In the genomic region with DNA sequence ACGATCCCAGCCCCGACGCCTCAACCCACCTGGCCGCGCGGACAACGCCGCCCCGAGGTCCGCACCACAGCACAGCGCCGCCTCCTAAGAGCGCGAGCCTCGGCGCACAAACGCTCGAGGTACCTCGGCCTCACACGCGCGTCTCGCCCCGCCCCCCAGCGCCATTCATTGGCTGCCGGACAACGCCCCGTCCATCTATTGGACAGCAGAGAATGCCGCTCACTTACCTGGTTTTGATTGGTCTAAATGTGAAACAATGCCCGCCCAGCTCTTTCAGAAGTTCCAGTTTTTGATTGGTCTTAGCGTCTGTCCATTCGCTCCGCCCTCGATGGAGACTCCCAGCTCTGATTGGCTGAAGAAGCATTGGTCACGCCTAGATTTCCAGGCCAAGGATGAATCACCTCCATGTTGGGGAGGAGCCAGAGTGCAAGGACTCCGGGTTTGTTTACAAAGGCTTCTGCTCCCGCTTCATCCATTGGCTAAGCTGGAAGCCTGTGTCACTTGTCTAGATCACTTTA, we compare ENCODE assay signal across 8 mouse cellular contexts. TPM values are rescaled to one million over a fixed set of nuclear protein-coding genes. Genes with fewer than 3 reads are reported as not detected.
A peak's percentile ranks its signal among the peaks of the same experiment; 100 is the strongest.
DNase-seq lines count a peak whose midpoint lies in the region; ATAC-seq lines count a peak whose summit lies in the region.

Paip2b (minus strand) TSS at position 136 of the 518 bp plus-strand sequence.

- peak within 1 kb of the TSS; percentile 88 for H3K9ac ChIP-seq in heart, embryonic 13.5 days
- peak within 1 kb of the TSS; percentile 76 for H3K9ac ChIP-seq in liver, embryonic 12.5 days
- peak within 1 kb of the TSS; percentile 53 for H3K9ac ChIP-seq in stomach, embryonic 15.5 days

- ATAC-seq in heart, embryonic 13.5 days (ENCODE audit: extremely low read depth, insufficient number of reproducible peaks, low FRiP score, low TSS enrichment), result peak; percentile 99
- peak; percentile 98 for ATAC-seq in liver, embryonic 12.5 days
- peak; percentile 99 for ATAC-seq in stomach, embryonic 15.5 days (ENCODE audit: insufficient read depth, low FRiP score, low read depth)

- H3K9me3 ChIP-seq in heart, embryonic 13.5 days, result no peaks in the 10 kb centered on the region
- H3K9me3 ChIP-seq in liver, embryonic 12.5 days (replicated peaks), result no peaks in the 10 kb centered on the region
- H3K9me3 ChIP-seq in stomach, embryonic 15.5 days, result no peaks in the 10 kb centered on the region

- no peaks in the 10 kb centered on the region for H3K27me3 ChIP-seq in heart, embryonic 13.5 days (replicated peaks)
- H3K27me3 ChIP-seq in liver, embryonic 12.5 days (replicated peaks), result no peaks in the 10 kb centered on the region
- no peaks in the 10 kb centered on the region for H3K27me3 ChIP-seq in stomach, embryonic 15.5 days (replicated peaks)

- WGBS in heart, embryonic 13.5 days, result under 1% methylated on average over 37 of the region's 37 CpGs
- 1% methylated on average over 37 of the region's 37 CpGs for WGBS in liver, embryonic 12.5 days (ENCODE audit: insufficient replicate concordance)
- WGBS in stomach, embryonic 15.5 days, result 0% methylated on average over 37 of the region's 37 CpGs

- peak within 1 kb of the TSS; percentile 71 for H3K4me3 ChIP-seq in brown adipose tissue, adult 24 weeks (ENCODE audit: insufficient read depth, low read depth, low read length)
- H3K4me3 ChIP-seq in heart, embryonic 13.5 days, result peak within 1 kb of the TSS; percentile 68
- H3K4me3 ChIP-seq in liver, embryonic 12.5 days, result peak within 1 kb of the TSS; percentile 68
- peak within 1 kb of the TSS; percentile 71 for H3K4me3 ChIP-seq in stomach, embryonic 15.5 days (replicated peaks)

- DNase-seq in CD4-positive, CD25-positive, alpha-beta regulatory T cell, adult 2 months (ENCODE audit: low read depth, low spot score), result peak; percentile 99
- peak; percentile 98 for DNase-seq in fat pad, adult 2 months (ENCODE audit: extremely low read depth, low read depth, low spot score)
- DNase-seq in kidney, postnatal 10 days, result peak; percentile 99
- peak; percentile 98 to 99 for DNase-seq in natural killer cell, adult 2 months (ENCODE audit: low spot score in 2 of 2)

- peaks cover 8% of the 10 kb centered on the region for H3K36me3 ChIP-seq in heart, embryonic 13.5 days
- H3K36me3 ChIP-seq in liver, embryonic 12.5 days, result no peaks in the 10 kb centered on the region
- H3K36me3 ChIP-seq in stomach, embryonic 15.5 days, result no peaks in the 10 kb centered on the region

- peak within 1 kb of the TSS; percentile 3; the same call in 1 of the 2 replicates for H3K27ac ChIP-seq in brown adipose tissue, adult 24 weeks (replicated peaks; ENCODE audit: low read depth, low read length)
- peak within 1 kb of the TSS; percentile 83 for H3K27ac ChIP-seq in heart, embryonic 13.5 days (replicated peaks)
- peak within 1 kb of the TSS; percentile 71 for H3K27ac ChIP-seq in liver, embryonic 12.5 days
- H3K27ac ChIP-seq in stomach, embryonic 15.5 days, result peak within 1 kb of the TSS; percentile 82

- peak within 1 kb of the TSS; percentile 81 for H3K4me2 ChIP-seq in heart, embryonic 13.5 days
- peak within 1 kb of the TSS; percentile 92 for H3K4me2 ChIP-seq in liver, embryonic 12.5 days
- peak within 1 kb of the TSS; percentile 62 for H3K4me2 ChIP-seq in stomach, embryonic 15.5 days

- no peaks in the 10 kb centered on the region for H3K4me1 ChIP-seq in brown adipose tissue, adult 24 weeks (ENCODE audit: control insufficient read depth, insufficient read depth, insufficient read length, low read length)
- H3K4me1 ChIP-seq in heart, embryonic 13.5 days, result peaks cover 12% of the 10 kb centered on the region
- H3K4me1 ChIP-seq in liver, embryonic 12.5 days, result peaks cover 19% of the 10 kb centered on the region
- H3K4me1 ChIP-seq in stomach, embryonic 15.5 days, result no peaks in the 10 kb centered on the region

RNA-seq across cellular contexts. Expression of gene Paip2b, which starts in this region (rescaled TPM):
- 15.6 and 17.2 TPM in 2 replicates for polyA plus RNA-seq in brown adipose tissue, adult 24 weeks (2012; ENCODE audit: insufficient read depth, insufficient read length, missing spikeins)
- 12.5 and 13.1 TPM in 2 replicates for polyA plus RNA-seq in heart, embryonic 13.5 days (2015; fragmentation: Nextera tagmentation; extraction: Ambion mirVana)
- 4.3 and 4.9 TPM in 2 replicates for polyA plus RNA-seq in liver, embryonic 12.5 days (2016; fragmentation: Nextera tagmentation; extraction: Ambion mirVana)
- polyA plus RNA-seq in stomach, embryonic 15.5 days (2015; fragmentation: Nextera tagmentation; extraction: Ambion mirVana), result 19.8 and 20.3 TPM in 2 replicates

Comparison
In these comparisons a context has a peak if more than half of its experiments do, and no peak if none do; other contexts are left out.
1. Peak in every context shown above with its lines: DNase-seq, ATAC-seq, H3K4me3 ChIP-seq and H3K27ac ChIP-seq.
2. H3K27ac ChIP-seq: peak in every context shown above with its lines; median percentile 83 in heart, embryonic 13.5 days; 82 in stomach, embryonic 15.5 days; 71 in liver, embryonic 12.5 days; 3 in brown adipose tissue, adult 24 weeks.